In the genomic region with DNA sequence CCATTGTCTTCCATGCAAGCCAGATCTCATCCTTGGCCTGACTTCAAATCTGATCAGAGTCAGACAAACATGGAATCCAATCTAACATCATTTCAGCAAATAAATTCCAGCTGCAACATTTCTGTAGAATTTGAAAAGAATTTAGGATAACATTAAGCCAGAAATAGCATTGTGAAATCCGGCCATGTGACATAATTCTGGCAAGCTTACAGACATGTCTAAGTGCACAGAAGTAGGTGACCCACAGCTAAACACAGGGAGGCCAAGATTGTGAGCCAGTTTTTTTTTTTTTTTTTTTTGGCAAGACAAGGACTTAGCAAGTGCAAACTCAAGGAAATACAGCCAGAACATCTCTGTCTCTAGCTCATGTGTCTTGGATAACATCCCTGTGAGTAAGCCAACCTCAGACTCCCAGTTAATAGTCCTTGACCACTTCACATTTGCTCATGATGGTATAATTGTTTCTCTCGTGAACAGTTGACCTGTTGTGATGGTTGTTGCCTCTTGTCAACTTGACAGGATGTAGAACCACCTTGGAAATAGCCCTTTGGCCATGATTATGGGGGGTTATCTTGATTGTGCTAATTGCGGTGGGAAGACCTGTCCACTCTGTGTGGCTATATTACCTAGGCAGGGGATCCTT, we compare ENCODE assay signal across 12 mouse cellular contexts. TPM values are rescaled to one million over a fixed set of nuclear protein-coding genes. Genes with fewer than 3 reads are reported as not detected.
DNase-seq lines count a peak whose midpoint lies in the region; ATAC-seq and TF ChIP-seq lines count a peak whose summit lies in the region.
"Had no signal": no experiment of that assay in that cellular context is flagged by ENCODE, and none has a peak within 500 bp of the region (broad histone marks: within the 10 kb centered on the region; RNA-seq: fewer than 3 reads in every experiment).

No protein-coding gene starts in this region.

- DNase-seq in hindbrain, postnatal 0 days (ENCODE audit: low spot score), result peak; percentile 20
- no peak for DNase-seq in hindbrain, embryonic 14.5 days (ENCODE audit: low spot score)
- peak; percentile 86 for DNase-seq in Patski (ENCODE audit: low read depth, low spot score)
- DNase-seq in lung, postnatal 10 days, result peak; percentile 73
- DNase-seq in layer of hippocampus, adult 2 months (ENCODE audit: low spot score in 2 of 2), result no peak
- no peak for DNase-seq in c-Kit-positive CD71-positive TER-119-positive erythroid progenitor cells, embryonic 14.5 days (ENCODE audit: low spot score)
- DNase-seq: left cerebral cortex, postnatal 4 days had no signal

- no peak for TF ChIP-seq CTCF in hindbrain, postnatal 0 days (IDR thresholded peaks at IDR 0.05; ENCODE audit: low read depth)
- no peak for TF ChIP-seq CTCF in Patski (IDR thresholded peaks at IDR 0.05)
- TF ChIP-seq CTCF in layer of hippocampus, adult 2 months (conservative IDR thresholded peaks at IDR 0.05), result no peak

- H3K27me3 ChIP-seq in hindbrain, postnatal 0 days (ENCODE audit: insufficient read depth, low read length), result no peaks in the 10 kb centered on the region
- no peaks in the 10 kb centered on the region for H3K27me3 ChIP-seq in hindbrain, embryonic 14.5 days (ENCODE audit: control insufficient read depth, insufficient read depth, low read length)
- H3K27me3 ChIP-seq in Patski, result no peaks in the 10 kb centered on the region
- H3K27me3 ChIP-seq in heart, embryonic 16.5 days (ENCODE audit: control insufficient read depth, insufficient read depth, low read length), result no peaks in the 10 kb centered on the region; the same call in 1 of the 2 replicates
- H3K27me3 ChIP-seq: hindbrain, embryonic 12.5 days; midbrain, embryonic 13.5 days had no signal

- no peaks in the 10 kb centered on the region for H3K9me3 ChIP-seq in hindbrain, postnatal 0 days (ENCODE audit: low read length)
- no peaks in the 10 kb centered on the region for H3K9me3 ChIP-seq in hindbrain, embryonic 14.5 days (ENCODE audit: control insufficient read depth, low read length)
- H3K9me3 ChIP-seq in heart, embryonic 16.5 days (replicated peaks; ENCODE audit: control insufficient read depth, low read length), result no peaks in the 10 kb centered on the region
- H3K9me3 ChIP-seq: hindbrain, embryonic 12.5 days; midbrain, embryonic 13.5 days had no signal

- ATAC-seq in hindbrain, postnatal 0 days, result no peak
- no peak for ATAC-seq in hindbrain, embryonic 14.5 days (ENCODE audit: low FRiP score)
- ATAC-seq in Patski, result peak; percentile 76
- peak; percentile 77 for ATAC-seq in heart, embryonic 16.5 days (replicated peaks; ENCODE audit: extremely low read depth, insufficient read depth, low FRiP score)
- ATAC-seq in cerebellum, adult (ENCODE audit: insufficient number of reproducible peaks, low FRiP score, low TSS enrichment), result no peak
- ATAC-seq: midbrain, embryonic 13.5 days had no signal

- POLR2A ChIA-PET in Patski (lab: Charles Lee), result interaction anchor here (0.9 to 1.4 kb wide), 3 partner anchors 10 to 106 kb away, joined by 3 read pairs; no protein-coding TSS in a partner anchor

- CTCF ChIA-PET in Patski (lab: Charles Lee), result interaction anchor here (0.6 to 3.2 kb wide), 6 partner anchors 18 to 146 kb away, joined by 3 to 9 read pairs (median 4); a partner anchor contains a TSS

- in situ Hi-C loops in Patski (cut with MboI; ENCODE audit: low pct_unique_long_range_greater_than_20kb), result no loop called here

- H3K4me2 ChIP-seq in hindbrain, postnatal 0 days (ENCODE audit: low read depth, low read length), result no peak overlapping the region
- no peak overlapping the region for H3K4me2 ChIP-seq in hindbrain, embryonic 14.5 days (replicated peaks)
- no peak overlapping the region for H3K4me2 ChIP-seq in heart, embryonic 16.5 days (ENCODE audit: low read depth, low read length)
- H3K4me2 ChIP-seq: hindbrain, embryonic 12.5 days; midbrain, embryonic 13.5 days had no signal

- 76% methylated on average over 3 of the region's 3 CpGs for WGBS in hindbrain, postnatal 0 days
- 86% methylated on average over 3 of the region's 3 CpGs for WGBS in hindbrain, embryonic 14.5 days
- 48% methylated on average over 3 of the region's 3 CpGs for WGBS in heart, embryonic 16.5 days

- no peak overlapping the region for H3K4me3 ChIP-seq in hindbrain, postnatal 0 days (ENCODE audit: low read length)
- no peak overlapping the region for H3K4me3 ChIP-seq in hindbrain, embryonic 14.5 days (replicated peaks; ENCODE audit: low read length)
- no peak overlapping the region for H3K4me3 ChIP-seq in heart, embryonic 16.5 days (ENCODE audit: low read length)
- no peak overlapping the region for H3K4me3 ChIP-seq in layer of hippocampus, adult 2 months
- H3K4me3 ChIP-seq: erythroblast, embryonic 14.5 days; hindbrain, embryonic 12.5 days; midbrain, embryonic 13.5 days had no signal

- no peak overlapping the region for H3K27ac ChIP-seq in hindbrain, postnatal 0 days
- no peak overlapping the region for H3K27ac ChIP-seq in hindbrain, embryonic 14.5 days
- H3K27ac ChIP-seq in heart, embryonic 16.5 days (ENCODE audit: low read length), result peak overlapping the region; percentile 63
- no peak overlapping the region for H3K27ac ChIP-seq in layer of hippocampus, adult 2 months
- H3K27ac ChIP-seq: hindbrain, embryonic 12.5 days; midbrain, embryonic 13.5 days had no signal

- H3K9ac ChIP-seq in hindbrain, postnatal 0 days (replicated peaks; ENCODE audit: low read length), result no peak overlapping the region
- no peak overlapping the region for H3K9ac ChIP-seq in hindbrain, embryonic 14.5 days
- no peak overlapping the region for H3K9ac ChIP-seq in heart, embryonic 16.5 days (ENCODE audit: low read length)
- H3K9ac ChIP-seq: hindbrain, embryonic 12.5 days; midbrain, embryonic 13.5 days had no signal

- H3K4me1 ChIP-seq in hindbrain, postnatal 0 days (ENCODE audit: insufficient read depth, low read length), result no peaks in the 10 kb centered on the region
- no peaks in the 10 kb centered on the region for H3K4me1 ChIP-seq in hindbrain, embryonic 14.5 days (replicated peaks; ENCODE audit: control insufficient read depth, insufficient read depth, low read length)
- H3K4me1 ChIP-seq in heart, embryonic 16.5 days (ENCODE audit: control insufficient read depth, insufficient read depth, low read length), result peaks cover 16% of the 10 kb centered on the region
- H3K4me1 ChIP-seq: hindbrain, embryonic 12.5 days; midbrain, embryonic 13.5 days had no signal

- no peaks in the 10 kb centered on the region for H3K36me3 ChIP-seq in hindbrain, postnatal 0 days (ENCODE audit: insufficient read depth, low read length)
- H3K36me3 ChIP-seq in hindbrain, embryonic 14.5 days (replicated peaks; ENCODE audit: control insufficient read depth, insufficient read depth), result no peaks in the 10 kb centered on the region
- no peaks in the 10 kb centered on the region for H3K36me3 ChIP-seq in heart, embryonic 16.5 days (ENCODE audit: control insufficient read depth, insufficient read depth)
- H3K36me3 ChIP-seq: hindbrain, embryonic 12.5 days; midbrain, embryonic 13.5 days had no signal

RNA-seq across cellular contexts. Expression of a gene that starts 54.6 kb away (rescaled TPM):
- total RNA-seq in hindbrain, postnatal 0 days (2014; rRNA removed), result not detected in 2 replicates
- 0.19 TPM in 1 of 2 replicates, not detected in the other for polyA plus RNA-seq in hindbrain, postnatal 0 days (2015; fragmentation: Nextera tagmentation; extraction: Ambion mirVana)
- polyA plus RNA-seq in hindbrain, embryonic 14.5 days (2014; fragmentation: Nextera tagmentation; extraction: Ambion mirVana), result not detected in 2 replicates
- not detected for polyA plus RNA-seq in Patski (2021)
- polyA plus RNA-seq in heart, embryonic 16.5 days (2015; fragmentation: Nextera tagmentation; extraction: Ambion mirVana), result not detected in 2 replicates
- total RNA-seq in layer of hippocampus, adult 2 months (2021), result not detected
- total RNA-seq: left cerebral cortex, postnatal 4 days had no signal
- polyA plus RNA-seq: erythroblast, embryonic 14.5 days; midbrain, embryonic 13.5 days had no signal

Comparison
In these comparisons a context has a peak if more than half of its experiments do, and no peak if none do; other contexts are left out.
1. DNase-seq: peak in hindbrain, postnatal 0 days (single experiment), Patski (single experiment) and lung, postnatal 10 days (single experiment); none in hindbrain, embryonic 14.5 days (single experiment), layer of hippocampus, adult 2 months (0 of 2) and c-Kit-positive CD71-positive TER-119-positive erythroid progenitor cells, embryonic 14.5 days (single experiment).
2. ATAC-seq: peak in Patski (single experiment) and heart, embryonic 16.5 days (single experiment); none in hindbrain, postnatal 0 days (single experiment), hindbrain, embryonic 14.5 days (single experiment) and cerebellum, adult (single experiment).